Comparison of ENCODE assay signal across 8 mouse cellular contexts in the genomic region with DNA sequence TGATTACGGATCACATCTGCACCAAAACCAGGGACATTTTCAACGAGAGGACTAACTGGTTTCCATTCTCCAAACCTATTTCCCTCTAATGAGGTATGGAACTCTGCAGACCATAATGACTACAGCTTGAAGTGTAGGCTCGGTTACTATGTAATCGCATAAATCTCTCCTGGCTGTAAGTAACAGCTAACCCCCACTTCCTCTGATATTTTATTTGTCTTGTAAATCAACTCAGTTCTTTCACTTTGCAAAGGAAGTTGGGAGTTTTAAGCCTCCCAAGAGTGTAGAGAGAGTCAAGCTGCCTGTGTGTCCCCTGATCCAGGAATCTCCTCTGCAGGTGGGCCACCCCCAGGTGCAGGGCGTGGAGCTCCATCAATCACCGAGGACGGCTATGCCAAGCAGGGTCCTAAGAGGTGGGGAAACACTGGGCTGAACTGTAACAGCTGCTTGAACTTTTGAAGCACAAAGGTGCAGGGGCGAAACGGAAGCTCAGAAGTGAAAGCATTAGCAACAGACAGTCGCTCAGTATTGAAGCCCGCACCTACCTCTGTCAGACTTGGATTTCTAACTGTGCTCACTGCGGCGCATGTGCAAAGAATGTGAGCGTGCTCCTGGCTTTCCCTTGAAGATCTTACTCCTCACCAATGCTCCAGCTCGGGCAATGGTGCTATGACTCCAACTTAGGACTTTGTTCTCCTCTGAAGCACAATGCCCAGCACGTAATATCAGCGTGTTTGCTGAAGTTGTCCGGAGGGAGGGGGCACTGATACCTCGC.
DNase-seq lines count a peak whose midpoint lies in the region; ATAC-seq and TF ChIP-seq lines count a peak whose summit lies in the region.

No protein-coding gene starts in this region.

- H3K36me3 ChIP-seq in liver, embryonic 14.5 days (replicated peaks; ENCODE audit: control insufficient read depth, insufficient read depth, low read depth): no peaks in the 10 kb centered on the region
- H3K36me3 ChIP-seq in small intestine, adult 2 months (ENCODE audit: control insufficient read depth, insufficient read depth, low read length): no peaks in the 10 kb centered on the region

- intact Hi-C loops in left cerebral cortex, adult 2 months (cut with DNase I): no loop called here

- no peak for DNase-seq in left cerebral cortex, adult 2 months (ENCODE audit: extremely low spot score in 1 of 2, low spot score in 2 of 2)
- no peak for DNase-seq in left cerebral cortex, adult 9 months (ENCODE audit: low spot score in 2 of 2)
- peak; percentile 53 for DNase-seq in embryo, embryonic 10.5 days (ENCODE audit: low spot score)
- DNase-seq in induced T-regulatory cell, adult 2 months (ENCODE audit: low read depth): peak; percentile 62
- no peak for DNase-seq in liver, embryonic 14.5 days (ENCODE audit: low read depth in 3 of 3, low spot score in 3 of 3)
- DNase-seq in layer of hippocampus, postnatal 25 days (ENCODE audit: extremely low spot score in 1 of 2, low spot score in 1 of 2): no peak
- no peak for DNase-seq in Muller cell, postnatal 12 days (ENCODE audit: inconsistent ontology term)

- H3K4me3 ChIP-seq in left cerebral cortex, adult 2 months: peak overlapping the region; percentile 13; the same call in 1 of the 2 replicates
- H3K4me3 ChIP-seq in liver, embryonic 14.5 days (ENCODE audit: insufficient read depth in 1 of 2, low read depth in 2 of 2, low read length in 2 of 2): no peak overlapping the region
- peak overlapping the region; percentile 24; the same call in 1 of the 2 replicates for H3K4me3 ChIP-seq in small intestine, adult 2 months (ENCODE audit: low read depth, low read length)

- TF ChIP-seq POLR2A in small intestine, adult 2 months (IDR thresholded peaks at IDR 0.05; ENCODE audit: low read depth, low read length): no peak

- no peaks in the 10 kb centered on the region for H3K9me3 ChIP-seq in liver, embryonic 14.5 days (ENCODE audit: control insufficient read depth, low read length)

- no peak overlapping the region for H3K9ac ChIP-seq in liver, embryonic 14.5 days (replicated peaks)

- no peak for TF ChIP-seq EP300 in liver, embryonic 14.5 days (IDR thresholded peaks at IDR 0.05; ENCODE audit: low read depth)

- peak overlapping the region; percentile 27 for H3K4me2 ChIP-seq in liver, embryonic 14.5 days (ENCODE audit: low read depth)

- no peaks in the 10 kb centered on the region for H3K27me3 ChIP-seq in liver, embryonic 14.5 days (ENCODE audit: control insufficient read depth, insufficient read depth, low read length)
- H3K27me3 ChIP-seq in small intestine, adult 2 months (ENCODE audit: control insufficient read depth, insufficient read depth, low read length): no peaks in the 10 kb centered on the region

- no peak for ATAC-seq in liver, embryonic 14.5 days (ENCODE audit: insufficient read depth)

- H3K27ac ChIP-seq in left cerebral cortex, adult 2 months: no peak overlapping the region
- no peak overlapping the region for H3K27ac ChIP-seq in liver, embryonic 14.5 days
- H3K27ac ChIP-seq in small intestine, adult 2 months (ENCODE audit: insufficient read depth, low read depth, low read length): no peak overlapping the region

- no peaks in the 10 kb centered on the region for H3K4me1 ChIP-seq in liver, embryonic 14.5 days (replicated peaks; ENCODE audit: control insufficient read depth in 2 of 2, insufficient read depth in 2 of 2, low read length in 1 of 2)
- H3K4me1 ChIP-seq in small intestine, adult 2 months (ENCODE audit: control insufficient read depth, insufficient read depth, insufficient read length, low read length): no peaks in the 10 kb centered on the region

- 57% methylated on average over 19 of the region's 19 CpGs for WGBS in liver, embryonic 14.5 days (ENCODE audit: insufficient replicate concordance)
- whole genome bisulfite sequencing in small intestine, adult 2 months: 18% methylated on average over 19 of the region's 19 CpGs

- no peak for TF ChIP-seq CTCF in left cerebral cortex, adult 2 months (IDR thresholded peaks at IDR 0.05)
- no peak for TF ChIP-seq CTCF in liver, embryonic 14.5 days (IDR thresholded peaks at IDR 0.05; ENCODE audit: low read depth)
- TF ChIP-seq CTCF in small intestine, adult 2 months (IDR thresholded peaks at IDR 0.05; ENCODE audit: extremely low read depth, insufficient read length, insufficient replicate concordance, low read depth, low read length): no peak

Comparison
In these comparisons a context has a peak if more than half of its experiments do, and no peak if none do; other contexts are left out.
1. DNase-seq: peak in embryo, embryonic 10.5 days (single experiment) and induced T-regulatory cell, adult 2 months (single experiment); none in left cerebral cortex, adult 2 months (0 of 2), left cerebral cortex, adult 9 months (0 of 2), liver, embryonic 14.5 days (0 of 3), layer of hippocampus, postnatal 25 days (0 of 2) and Muller cell, postnatal 12 days (single experiment).
2. H3K4me3 ChIP-seq: peak in left cerebral cortex, adult 2 months (single experiment) and small intestine, adult 2 months (single experiment); none in liver, embryonic 14.5 days (0 of 2).